Mouse (Mus musculus) hindlimb bud, embryonic 11.5 days (tissue): ENCODE results near the gene Fndc3b.

Source experiments
- DNase-seq: peaks from one replicate; pipeline ENCODE4 v3.0.0-alpha.2; 2012; ENCODE audit warnings: low read depth, low spot score; ENCODE audit errors: extremely low spot score

Gene Fndc3b

GRCm38 (mm10) chr3:27624974-27625591, 86.0 kb downstream of the Fndc3b start:
- no peak for DNase-seq

DNA sequence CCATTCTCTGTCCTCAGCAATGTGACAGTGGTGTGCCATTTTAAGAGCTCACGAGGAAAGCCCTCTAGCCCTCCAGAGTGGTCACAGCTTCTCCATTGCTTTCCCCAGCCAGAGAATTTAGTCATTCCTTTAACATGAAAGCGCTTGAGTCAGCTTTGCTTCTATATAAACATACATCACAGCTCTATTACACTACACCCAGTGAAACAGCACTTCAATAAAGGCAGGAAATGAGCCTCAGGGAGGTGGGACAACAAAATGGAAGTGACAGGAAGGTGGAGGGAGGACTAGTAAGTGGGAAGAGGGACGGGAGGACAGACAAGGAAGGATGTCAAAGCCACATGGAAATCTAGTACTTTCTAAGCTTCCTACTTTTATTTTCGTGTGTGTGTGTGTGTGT, 88.7 kb downstream of the Fndc3b start:
- DNase-seq: no peak

DNA sequence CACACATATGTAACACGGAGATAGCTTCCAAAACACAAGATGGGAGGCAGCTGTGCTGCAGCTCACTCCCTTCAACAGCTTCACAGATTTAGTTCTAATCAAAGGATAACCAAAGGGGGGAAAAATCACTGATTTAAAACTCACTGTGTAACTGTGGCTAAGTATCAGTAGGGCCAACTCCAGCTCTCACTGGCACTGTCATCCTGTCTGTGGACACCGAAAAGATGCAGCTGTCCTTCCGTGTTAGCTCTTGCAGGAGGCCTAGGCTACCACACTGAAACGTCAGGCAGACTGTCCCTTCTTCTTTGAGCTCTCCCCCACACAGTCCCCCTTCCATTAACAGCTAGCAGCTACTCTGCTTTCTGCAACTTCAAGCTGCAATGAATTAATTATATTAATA, 89.9 kb downstream of the Fndc3b start:
- no peak for DNase-seq

DNA sequence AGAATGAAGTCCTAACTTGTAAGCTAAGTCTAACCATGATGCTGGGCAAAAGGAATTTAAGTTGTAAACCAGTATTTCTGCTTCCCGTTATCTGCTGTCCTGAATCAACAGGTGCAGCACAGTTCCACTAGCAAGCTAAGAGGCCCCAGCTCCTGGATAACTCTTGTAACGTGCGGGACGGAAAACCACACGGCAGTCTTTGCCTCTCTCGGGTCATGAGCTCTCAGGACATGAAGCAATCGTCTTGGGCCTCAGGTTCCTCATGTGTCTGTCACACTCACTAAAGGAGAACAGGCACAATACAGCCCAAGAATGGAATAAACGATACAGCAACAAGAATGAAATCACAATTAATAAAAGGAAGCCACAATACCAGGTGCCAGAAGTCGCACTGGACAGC, 93.4 kb downstream of the Fndc3b start:
- no peak for DNase-seq

DNA sequence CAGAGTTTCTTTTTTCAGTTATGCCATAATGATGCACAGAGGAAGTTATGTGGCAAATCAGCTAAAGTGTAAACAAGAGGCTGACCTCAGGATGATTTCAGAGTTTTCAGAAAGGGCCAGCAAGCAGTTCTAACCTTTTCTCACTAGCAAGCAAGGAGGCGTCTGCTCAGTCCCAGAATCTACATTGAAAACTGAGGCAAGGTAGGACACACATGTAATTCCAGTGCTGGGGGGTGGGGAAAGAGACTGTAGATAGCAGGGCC, 93.9 kb downstream of the Fndc3b start:
- DNase-seq: no peak

GRCm38 (mm10) chr3:27616421-27617236, 94.5 kb downstream of the Fndc3b start:
- DNase-seq: no peak

- no peak for DNase-seq
These were observed 95.6 kb downstream of the Fndc3b start for GRCm38 (mm10) chr3:27615479-27615878.

DNA sequence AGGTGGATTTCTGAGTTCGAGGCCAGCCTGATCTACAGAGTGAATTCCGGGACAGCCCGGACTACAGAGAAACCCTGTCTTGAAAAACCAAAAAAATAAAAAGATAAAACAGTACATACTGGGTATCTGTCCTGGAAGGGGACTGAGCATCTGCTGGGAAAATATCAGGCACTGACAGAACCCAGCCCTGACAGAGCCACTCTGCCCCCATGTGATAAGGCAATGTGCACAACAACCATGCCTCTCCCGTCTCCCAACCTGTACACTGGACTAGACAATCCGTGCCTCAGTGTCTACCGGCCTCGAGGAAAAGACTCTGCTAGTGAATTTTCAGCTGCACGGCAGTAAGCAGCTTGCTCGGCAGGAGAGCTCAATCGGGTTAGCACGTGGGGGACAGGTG, 97.3 kb downstream of the Fndc3b start:
- no peak for DNase-seq

DNA sequence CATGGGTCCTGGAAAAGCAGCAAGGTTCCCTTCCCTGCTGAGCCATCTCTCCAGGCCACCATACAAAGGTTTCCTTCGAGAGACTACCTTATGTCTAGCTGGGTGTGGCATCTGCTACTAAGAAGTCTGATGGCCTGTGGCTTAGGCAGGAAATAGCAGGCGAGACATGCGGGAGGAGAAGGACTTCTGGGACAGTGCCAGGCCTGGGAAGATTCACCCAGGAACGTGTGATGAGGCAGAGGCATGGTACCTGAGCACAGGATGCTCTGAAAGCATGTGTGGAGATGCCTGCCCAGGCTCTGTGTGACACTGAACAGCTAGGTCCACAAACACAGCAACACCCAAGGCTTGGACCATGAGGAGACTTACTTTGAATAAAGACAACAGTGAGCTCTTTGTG, 98.1 kb downstream of the Fndc3b start:
- DNase-seq: no peak

DNA sequence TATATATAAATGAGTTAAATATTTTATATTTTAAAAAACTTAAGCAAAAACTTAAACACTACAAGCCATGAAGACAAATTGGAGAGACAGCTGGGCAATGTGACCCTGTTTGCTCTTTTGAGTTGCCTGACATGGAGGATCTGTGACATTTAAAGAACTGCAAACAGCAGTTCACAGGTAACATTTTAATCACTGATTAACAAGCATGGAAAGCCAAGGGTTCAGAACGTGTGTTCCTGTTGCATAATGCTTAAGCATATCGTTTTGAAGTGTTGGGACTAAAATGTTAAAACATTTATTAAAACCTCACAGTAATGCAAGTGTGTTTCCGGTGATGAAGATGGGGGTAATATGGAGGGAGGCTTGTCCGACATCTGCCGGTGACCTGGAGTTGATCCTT, 99.1 kb downstream of the Fndc3b start:
- no peak for DNase-seq

DNA sequence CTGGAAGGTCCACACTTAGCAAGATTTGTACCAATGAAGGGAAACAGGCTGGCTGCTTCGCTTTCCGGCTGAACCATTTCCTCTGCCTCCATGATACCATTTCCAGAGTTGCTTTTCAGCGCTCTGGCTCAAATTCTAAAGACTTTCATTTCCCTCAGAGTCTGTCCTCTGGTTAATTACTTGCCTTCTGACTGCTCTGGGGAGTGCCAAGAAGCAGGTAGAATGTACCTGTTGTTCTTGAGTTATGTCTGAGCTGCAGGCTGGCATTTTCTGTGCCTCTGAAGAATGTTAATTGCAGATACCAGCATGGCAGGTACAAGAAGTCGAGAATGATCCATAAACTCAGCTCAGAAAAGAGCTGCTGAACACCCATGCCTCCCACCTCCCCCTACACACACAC, 100.6 kb downstream of the Fndc3b start:
- no peak for DNase-seq

DNA sequence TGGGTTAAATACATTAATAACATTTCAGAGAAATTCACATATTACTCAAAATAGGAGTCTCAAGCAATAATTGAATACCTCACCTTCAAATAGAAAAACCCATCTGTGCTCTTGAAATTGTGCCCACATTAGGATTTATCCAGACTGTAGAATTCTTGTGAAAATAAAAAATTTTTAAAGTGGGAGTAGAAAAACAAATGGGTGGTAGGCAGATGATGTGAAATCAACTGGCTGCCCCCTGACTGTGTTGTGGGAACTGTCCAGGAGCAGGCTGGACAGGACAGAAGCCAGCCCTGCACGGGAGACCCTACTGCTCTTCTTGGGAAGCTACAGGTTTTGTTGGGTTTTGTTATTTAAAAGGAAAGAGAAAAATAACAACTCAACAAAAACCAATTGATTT, 101.0 kb downstream of the Fndc3b start:
- no peak for DNase-seq

DNA sequence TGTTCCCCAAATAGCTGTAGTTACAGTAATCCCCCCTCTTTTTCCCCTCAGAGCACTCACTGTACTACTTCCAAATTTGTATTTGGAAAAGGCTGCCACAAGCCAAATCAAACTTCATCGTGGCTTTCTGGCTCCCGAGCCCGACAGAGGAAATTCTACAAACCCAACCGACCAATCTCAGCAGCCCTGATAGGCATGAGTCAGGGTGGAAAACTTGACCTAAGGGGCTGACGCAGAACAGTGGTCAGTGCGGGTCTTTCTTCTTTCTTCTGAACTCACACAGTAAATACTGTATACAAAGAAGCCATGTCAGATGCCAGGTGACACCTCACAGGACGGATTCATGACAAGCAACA, 103.3 kb downstream of the Fndc3b start:
- DNase-seq: no peak

GRCm38 (mm10) chr3:27607081-27607795, 103.9 kb downstream of the Fndc3b start:
- DNase-seq: no peak

- DNase-seq: no peak
These were observed 104.5 kb downstream of the Fndc3b start for GRCm38 (mm10) chr3:27606626-27607025.

DNA sequence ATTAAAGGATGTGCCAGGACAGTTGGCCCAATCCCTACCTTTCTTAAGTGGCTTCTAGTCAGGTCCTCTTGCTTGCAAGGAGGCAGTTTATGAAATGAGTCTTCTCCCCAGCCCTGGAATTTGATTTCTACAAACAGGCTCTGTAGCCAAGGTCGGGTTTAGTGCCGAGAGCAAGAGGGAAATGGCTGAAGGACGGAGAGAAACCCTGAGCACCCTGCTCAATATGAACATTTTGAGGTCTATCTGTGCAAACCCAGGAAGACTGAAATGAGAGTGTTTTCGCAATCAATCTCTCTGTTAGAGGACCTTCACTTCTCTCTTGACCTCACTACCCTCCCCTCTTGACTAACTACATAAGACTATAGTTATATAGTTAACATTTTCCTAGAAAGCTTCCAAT, 105.5 kb downstream of the Fndc3b start:
- no peak for DNase-seq

DNA sequence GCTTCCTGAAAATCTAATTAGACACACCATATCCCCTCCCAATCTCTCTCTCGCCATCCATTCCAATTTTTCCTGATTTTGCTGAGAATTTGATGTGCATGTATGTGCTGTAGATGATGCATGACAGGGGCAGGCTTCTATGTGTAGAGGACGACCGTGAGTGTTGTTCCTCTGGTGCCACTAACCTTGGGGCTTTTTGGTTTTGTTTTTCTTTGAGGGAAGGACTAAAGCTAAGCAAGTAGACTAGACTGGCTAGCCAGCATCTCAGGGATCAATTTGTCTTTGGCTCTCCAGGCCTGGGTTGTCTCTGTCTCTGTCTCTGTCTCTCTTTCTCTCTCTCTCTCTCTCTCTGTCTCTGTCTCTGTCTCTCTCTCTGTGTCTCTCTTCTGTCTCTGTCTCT, 106.0 kb downstream of the Fndc3b start:
- no peak for DNase-seq

DNA sequence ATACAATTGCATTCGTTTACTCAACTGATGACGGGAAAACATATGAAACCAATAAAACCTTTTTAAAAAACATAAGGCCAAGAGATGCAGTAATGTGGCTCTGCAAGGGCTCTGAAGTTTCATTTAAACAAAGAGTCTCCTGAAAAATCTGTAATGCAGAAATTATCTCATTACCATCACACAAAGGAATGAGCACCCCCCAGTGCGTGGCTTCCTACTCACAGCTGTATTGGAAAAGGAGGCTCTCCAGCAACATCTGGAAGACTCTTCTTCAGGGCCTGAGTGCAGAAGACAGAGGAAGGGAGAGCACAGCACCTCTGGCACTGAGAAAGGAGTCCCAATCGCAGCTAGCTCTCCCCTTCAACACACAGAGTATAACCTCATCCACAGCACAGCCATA, 106.5 kb downstream of the Fndc3b start:
- DNase-seq: no peak

GRCm38 (mm10) chr3:27603905-27604620, 107.0 kb downstream of the Fndc3b start:
- no peak for DNase-seq

GRCm38 (mm10) chr3:27600645-27601044, 110.5 kb downstream of the Fndc3b start:
- no peak for DNase-seq

- no peak for DNase-seq
These were observed 110.9 kb downstream of the Fndc3b start for GRCm38 (mm10) chr3:27600197-27600596.
